Mouse (Mus musculus) MEL (cell line): ENCODE data around the gene Erc2. TPM values are rescaled to one million over a fixed set of nuclear protein-coding genes. Genes with fewer than 3 reads are reported as not detected.

ENCODE experiments used
- DNase-seq: peaks from one replicate; pipeline ENCODE4 v3.0.0; 2011; ENCODE audit warnings: low read depth, low spot score
- H3K27ac ChIP-seq: 2 replicates; pipeline ENCODE4 v1.5.1; 2012; ENCODE audit warnings: low read depth, mild to moderate bottlenecking, control low read depth, low read length, moderate library complexity; ENCODE audit not compliant: control insufficient read depth
- H3K27me3 ChIP-seq, 2 experiments: fragments of 150-350 bp in 1 of 2; sonication (generic) in 1 of 2; 2 replicates each; pipeline ENCODE4 v1.6.1; 2012; ENCODE audit warnings: low read length in 2 of 2, mild to moderate bottlenecking in 2 of 2, improper control_type of control experiment in 1 of 2, moderate library complexity in 1 of 2; ENCODE audit not compliant: insufficient read depth in 2 of 2, control insufficient read depth in 1 of 2
- H3K36me3 ChIP-seq, 2 experiments: 2 replicates each; pipeline ENCODE4 v1.6.1; 2012 to 2014; ENCODE audit warnings: low read length in 2 of 2, improper control_type of control experiment in 1 of 2, inconsistent platforms in 1 of 2, mild to moderate bottlenecking in 1 of 2; ENCODE audit not compliant: insufficient read depth in 2 of 2, control insufficient read depth in 1 of 2
- H3K4me1 ChIP-seq, 2 experiments: fragments of 150-350 bp in 1 of 2; sonication (generic) in 1 of 2; 2 replicates each; pipeline ENCODE4 v1.6.1; 2012; ENCODE audit warnings: low read length in 2 of 2, improper control_type of control experiment in 1 of 2, mild to moderate bottlenecking in 1 of 2; ENCODE audit not compliant: insufficient read depth in 2 of 2, control insufficient read depth in 1 of 2
- H3K4me3 ChIP-seq, 2 experiments: fragments of 150-350 bp in 1 of 2; sonication (generic) in 1 of 2; 2 replicates each; pipeline ENCODE4 v1.5.1; 2012; ENCODE audit warnings: low read depth in 2 of 2, low read length in 2 of 2, mild to moderate bottlenecking in 2 of 2, moderate library complexity in 2 of 2, control low read depth in 1 of 2, improper control_type of control experiment in 1 of 2; ENCODE audit not compliant: control insufficient read depth in 1 of 2, insufficient read depth in 1 of 2
- H3K79me2 ChIP-seq: 2 replicates; pipeline ENCODE4 v1.6.1; 2012; ENCODE audit warnings: mild to moderate bottlenecking, low read length, moderate library complexity; ENCODE audit not compliant: control insufficient read depth, poor library complexity, insufficient read depth
- H3K9ac ChIP-seq: 2 replicates; pipeline ENCODE4 v1.6.1; 2012; ENCODE audit warnings: low read depth, mild to moderate bottlenecking, control low read depth, low read length, moderate library complexity; ENCODE audit not compliant: control insufficient read depth, poor library complexity, severe bottlenecking
- H3K9me3 ChIP-seq: fragments of 150-350 bp; sonication (generic); replicated peaks from 2 replicates; pipeline ENCODE4 v1.6.1; 2012; ENCODE audit warnings: mild to moderate bottlenecking, low read length, improper control_type of control experiment, moderate library complexity; ENCODE audit not compliant: insufficient read depth
- CHD2 ChIP-seq: IDR thresholded peaks from 2 replicates; pipeline ENCODE4 v1.6.1; 2011; ENCODE audit warnings: low read length, improper control_type of control experiment
- E2F4 ChIP-seq: IDR thresholded peaks from 2 replicates; pipeline ENCODE4 v1.6.1; 2011; ENCODE audit warnings: low read depth, low read length, improper control_type of control experiment, borderline replicate concordance
- ELF1 ChIP-seq: IDR thresholded peaks from 2 replicates; pipeline ENCODE4 v1.6.1; 2014; ENCODE audit warnings: low read depth, mild to moderate bottlenecking, inconsistent platforms, low read length, improper control_type of control experiment, moderate library complexity
- GATA1 ChIP-seq: IDR thresholded peaks from 2 replicates; pipeline ENCODE4 v1.6.1; 2011; ENCODE audit warnings: low read depth, low read length, improper control_type of control experiment
- KAT2A ChIP-seq: conservative IDR thresholded peaks from 2 replicates; pipeline ENCODE4 v1.6.1; 2012; ENCODE audit warnings: low read depth, low read length, improper control_type of control experiment, inconsistent platforms
- MAFK ChIP-seq: IDR thresholded peaks from 2 replicates; pipeline ENCODE4 v1.6.1; 2011; ENCODE audit warnings: low read depth, mild to moderate bottlenecking, low read length, improper control_type of control experiment, borderline replicate concordance
- MAZ ChIP-seq: IDR thresholded peaks from 2 replicates; pipeline ENCODE4 v1.6.1; 2012; ENCODE audit warnings: low read depth, mild to moderate bottlenecking, inconsistent platforms, low read length, improper control_type of control experiment
- MEF2A ChIP-seq: IDR thresholded peaks from 2 replicates; pipeline ENCODE4 v1.6.1; 2014; ENCODE audit warnings: low read depth, mild to moderate bottlenecking, inconsistent platforms, low read length, improper control_type of control experiment; ENCODE audit not compliant: poor library complexity, insufficient replicate concordance, severe bottlenecking; ENCODE audit errors: extremely low read depth
- MXI1 ChIP-seq: IDR thresholded peaks from 2 replicates; pipeline ENCODE4 v1.6.1; 2011; ENCODE audit warnings: mild to moderate bottlenecking, low read depth, low read length, improper control_type of control experiment
- NRF1 ChIP-seq: IDR thresholded peaks from 2 replicates; pipeline ENCODE4 v1.6.1; 2014; ENCODE audit warnings: low read depth, mild to moderate bottlenecking, inconsistent platforms, low read length, improper control_type of control experiment, moderate library complexity; ENCODE audit not compliant: poor library complexity, insufficient read depth, severe bottlenecking
- POLR2A ChIP-seq, 2 experiments: IDR thresholded peaks; 2 replicates each; pipeline ENCODE4 v1.6.1; 2011 to 2012; ENCODE audit warnings: low read length in 2 of 2, mild to moderate bottlenecking in 2 of 2, control low read depth in 1 of 2, improper control_type of control experiment in 1 of 2, low read depth in 1 of 2, moderate library complexity in 1 of 2; ENCODE audit not compliant: control insufficient read depth in 1 of 2, insufficient read depth in 1 of 2, poor library complexity in 1 of 2
- POLR2AphosphoS2 ChIP-seq: IDR thresholded peaks from 2 replicates; pipeline ENCODE4 v1.6.1; 2011; ENCODE audit warnings: low read length, improper control_type of control experiment
- RAD21 ChIP-seq: IDR thresholded peaks from 2 replicates; pipeline ENCODE4 v1.6.1; 2011; ENCODE audit warnings: mild to moderate bottlenecking, low read depth, low read length, improper control_type of control experiment
- RCOR1 ChIP-seq: IDR thresholded peaks from 2 replicates; pipeline ENCODE4 v1.6.1; 2012; ENCODE audit warnings: low read depth, mild to moderate bottlenecking, inconsistent platforms, low read length, improper control_type of control experiment
- SMC3 ChIP-seq: IDR thresholded peaks from 2 replicates; pipeline ENCODE4 v1.6.1; 2011; ENCODE audit warnings: low read depth, low read length, improper control_type of control experiment
- TAL1 ChIP-seq: IDR thresholded peaks from 2 replicates; pipeline ENCODE4 v1.6.1; 2012; ENCODE audit warnings: mild to moderate bottlenecking, inconsistent platforms, low read length, moderate library complexity, mixed read lengths
- TBP ChIP-seq: IDR thresholded peaks from 2 replicates; pipeline ENCODE4 v1.8.0; 2011; ENCODE audit warnings: low read depth, low read length, improper control_type of control experiment
- TCF12 ChIP-seq: IDR thresholded peaks from 2 replicates; pipeline ENCODE4 v1.6.1; 2014; ENCODE audit warnings: low read depth, mild to moderate bottlenecking, inconsistent platforms, low read length, improper control_type of control experiment, moderate library complexity
- UBTF ChIP-seq: IDR thresholded peaks from 2 replicates; pipeline ENCODE4 v1.6.1; 2012; ENCODE audit warnings: low read depth, mild to moderate bottlenecking, inconsistent platforms, low read length, improper control_type of control experiment, moderate library complexity, borderline replicate concordance; ENCODE audit not compliant: insufficient read depth
- USF1 ChIP-seq: IDR thresholded peaks from 2 replicates; pipeline ENCODE4 v1.6.1; 2014; ENCODE audit warnings: low read depth, mild to moderate bottlenecking, inconsistent platforms, low read length, improper control_type of control experiment, moderate library complexity
- ZC3H11A ChIP-seq: IDR thresholded peaks from 2 replicates; pipeline ENCODE4 v1.6.1; 2012; ENCODE audit warnings: low read depth, mild to moderate bottlenecking, inconsistent platforms, low read length, improper control_type of control experiment
- ZMIZ1 ChIP-seq: IDR thresholded peaks from 2 replicates; pipeline ENCODE4 v1.6.1; 2012; ENCODE audit warnings: low read depth, mild to moderate bottlenecking, inconsistent platforms, low read length, improper control_type of control experiment, moderate library complexity
- ZNF384 ChIP-seq: IDR thresholded peaks from 2 replicates; pipeline ENCODE4 v1.6.1; 2012; ENCODE audit warnings: low read depth, mild to moderate bottlenecking, inconsistent platforms, low read length, improper control_type of control experiment
- polyA plus RNA-seq, 2 experiments: library from polyadenylated mRNA; stranded (reverse) in 1 of 2; unstranded in 1 of 2; fragments of >175 nt in 1 of 2; fragments of >200 nt in 1 of 2; gene quantifications; 2 replicates each; pipeline versions ENCODE4 v1.2.1 to v1.2.4; 2012; ENCODE audit warnings: low replicate concordance in 2 of 2, low read depth in 1 of 2; ENCODE audit not compliant: insufficient read length in 2 of 2, insufficient read depth in 1 of 2, missing spikeins in 1 of 2
- total RNA-seq: library from RNA; depleted of rRNA; stranded (reverse); fragments of 300-350 nt; gene quantifications from 2 replicates; pipeline ENCODE4 v1.2.3, GENCODE M21; 2012

Gene Erc2
- total and polyA plus RNA-seq, 3 experiments, result not detected

- Histone ChIP-seq H3K9me3 (no peaks in the 10 kb centered on the region), H3K27ac (no peak overlapping the region), H3K4me1 (no peaks in the 10 kb centered on the region), H3K27me3 (no peaks in the 10 kb centered on the region), H3K4me3 (no peak overlapping the region), H3K79me2 (no peaks in the 10 kb centered on the region), H3K9ac (no peak overlapping the region), H3K36me3 (no peaks in the 10 kb centered on the region)
- TF ChIP-seq TBP (no peak), USF1 (no peak), POLR2A (IDR thresholded peaks at IDR 0.05; ENCODE audit: control insufficient read depth in 1 of 2, insufficient read depth in 1 of 2, low read depth in 1 of 2, low read length in 2 of 2, poor library complexity in 1 of 2) (no peak), UBTF (no peak), ELF1 (no peak), TCF12 (no peak), KAT2A (no peak), MAFK (no peak)
- no peak for DNase-seq
These were observed 217.9 kb downstream of the Erc2 start for GRCm38 (mm10) chr14:27840120-27840519.

DNA sequence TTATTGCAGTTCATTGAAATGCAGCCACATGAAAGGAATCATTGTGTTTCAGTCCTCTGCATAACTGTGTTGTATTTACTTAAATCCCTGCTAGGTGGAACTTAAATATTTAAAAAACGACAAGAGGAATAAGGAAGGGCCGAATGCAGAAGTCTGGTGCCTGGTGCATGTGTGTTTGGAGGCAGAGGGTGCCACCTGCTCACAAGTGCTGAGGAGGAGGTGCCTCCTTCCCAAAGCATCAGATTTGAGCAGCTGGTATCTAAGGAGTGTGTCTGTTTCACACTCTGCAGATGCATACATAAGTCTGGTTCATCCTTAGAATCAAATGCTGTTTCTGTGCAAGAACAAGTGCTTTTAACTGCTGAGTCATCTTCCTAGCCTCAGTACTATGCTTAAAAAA, 224.6 kb downstream of the Erc2 start:
- Histone ChIP-seq H3K36me3 (no peaks in the 10 kb centered on the region), H3K27me3 (no peaks in the 10 kb centered on the region), H3K9ac (no peak overlapping the region), H3K27ac (no peak overlapping the region), H3K4me3 (no peak overlapping the region), H3K4me1 (no peaks in the 10 kb centered on the region), H3K9me3 (no peaks in the 10 kb centered on the region), H3K79me2 (no peaks in the 10 kb centered on the region)
- no peak for TF ChIP-seq TBP
- TF ChIP-seq POLR2AphosphoS2, result no peak
- no peak for TF ChIP-seq UBTF
- TF ChIP-seq TAL1, result no peak
- no peak for TF ChIP-seq CHD2
- no peak for TF ChIP-seq ZC3H11A
- no peak for TF ChIP-seq MAFK
- TF ChIP-seq RAD21, result no peak
- TF ChIP-seq POLR2A (IDR thresholded peaks at IDR 0.05; ENCODE audit: control insufficient read depth in 1 of 2, insufficient read depth in 1 of 2, low read depth in 1 of 2, low read length in 2 of 2, poor library complexity in 1 of 2), result no peak
- no peak for TF ChIP-seq ZNF384
- no peak for TF ChIP-seq E2F4
- no peak for TF ChIP-seq MXI1
- no peak for TF ChIP-seq ZMIZ1
- no peak for TF ChIP-seq NRF1
- TF ChIP-seq SMC3, result no peak
- no peak for TF ChIP-seq GATA1
- TF ChIP-seq MEF2A, result no peak
- no peak for TF ChIP-seq RCOR1
- TF ChIP-seq MAZ, result no peak
- no peak for DNase-seq
